Mouse (Mus musculus) lung, embryonic 14.5 days (tissue): ENCODE measurements around the gene Abcf2. TPM values are rescaled to one million over a fixed set of nuclear protein-coding genes. Genes with fewer than 3 reads are reported as not detected.
A peak's percentile ranks its signal among the peaks of the same experiment; 100 is the strongest.

Source experiments
- ATAC-seq: fragments of 200-750 bp; cut with Nextera tagmentation; 2 replicates; pipeline ENCODE4 v1.8.0; 2017; ENCODE audit warnings: mild to moderate bottlenecking, moderate TSS enrichment, moderate library complexity; ENCODE audit not compliant: insufficient read depth
- DNase-seq: peaks from one replicate; pipeline ENCODE4 v3.0.0-alpha.2; 2015
- H3K27ac ChIP-seq: fragments of 300-500 bp; sonication (generic); 2 replicates; pipeline ENCODE4 v1.5.1; 2014; ENCODE audit warnings: low read depth, mild to moderate bottlenecking, moderate library complexity
- H3K27me3 ChIP-seq: fragments of 300-500 bp; sonication (generic); 2 replicates; pipeline ENCODE4 v1.6.1; 2014; ENCODE audit warnings: low read length, control low read depth; ENCODE audit not compliant: insufficient read depth
- H3K36me3 ChIP-seq: fragments of 300-500 bp; sonication (generic); 2 replicates; pipeline ENCODE4 v1.6.1; 2014; ENCODE audit warnings: control low read depth; ENCODE audit not compliant: insufficient read depth
- H3K4me1 ChIP-seq: fragments of 300-500 bp; sonication (generic); 2 replicates; pipeline ENCODE4 v1.6.1; 2014; ENCODE audit warnings: antibody characterized with exemption, control low read depth; ENCODE audit not compliant: insufficient read depth
- H3K4me2 ChIP-seq: fragments of 300-500 bp; sonication (generic); 2 replicates; pipeline ENCODE4 v1.6.1; 2014; ENCODE audit warnings: mild to moderate bottlenecking
- H3K4me3 ChIP-seq: fragments of 300-500 bp; sonication (generic); 2 replicates; pipeline ENCODE4 v1.5.1; 2014; ENCODE audit warnings: low read depth, low read length
- H3K9ac ChIP-seq: fragments of 300-500 bp; sonication (generic); 2 replicates; pipeline ENCODE4 v1.6.1; 2014
- H3K9me3 ChIP-seq: fragments of 300-500 bp; sonication (generic); 2 replicates; pipeline ENCODE4 v1.6.1; 2016; ENCODE audit warnings: low read depth, low read length, control low read depth
- CTCF ChIP-seq: IDR thresholded peaks from 2 replicates; pipeline ENCODE4 v1.5.1; 2016; ENCODE audit warnings: antibody characterized with exemption, low read depth
- WGBS: fragments of 180-500 bp; shearing (Covaris S2); extraction: QIAGEN DNeasy Blood & Tissue Kit; methylation state at CpG from one replicate; pipeline ENCODE4 v1.1.7; 2014; 5-methylcytosine and 5-hydroxymethylcytosine counted together
- polyA plus RNA-seq: library from polyadenylated mRNA; unstranded; fragments of >200 nt; fragmentation: Nextera tagmentation; extraction: Ambion mirVana; gene quantifications from 2 replicates; pipeline ENCODE4 v1.2.1, GENCODE M21; 2014

Gene Abcf2
- polyA plus RNA-seq, 1 experiment from 2014 or later: 120 TPM

DNA sequence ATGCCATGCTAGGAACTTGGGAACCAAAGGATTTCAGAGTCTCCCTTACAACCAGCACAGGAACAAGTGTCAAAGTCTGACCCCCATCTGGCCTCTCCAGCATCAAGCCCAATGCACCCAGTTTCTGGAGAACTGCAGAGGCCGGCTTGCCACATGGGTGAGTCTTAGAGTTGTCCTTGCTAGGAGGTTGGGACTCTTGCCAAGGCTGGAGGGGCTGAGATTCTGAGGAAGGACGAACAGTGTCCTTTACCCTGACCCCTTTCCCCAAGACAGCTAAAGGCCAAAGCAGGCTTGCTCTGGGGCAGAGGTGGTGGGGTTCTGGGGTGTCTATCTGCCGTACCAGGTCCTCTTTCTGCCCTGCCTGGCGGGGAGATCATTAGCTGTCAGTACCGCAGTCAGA, 40.8 kb downstream of the Abcf2 start:
- H3K4me3 ChIP-seq: no peak overlapping the region
- H3K4me2 ChIP-seq: no peak overlapping the region
- H3K9me3 ChIP-seq: no peaks in the 10 kb centered on the region
- H3K4me1 ChIP-seq: peaks cover 13% of the 10 kb centered on the region
- H3K36me3 ChIP-seq: no peaks in the 10 kb centered on the region
- WGBS: 72% methylated on average over 5 of the region's 5 CpGs
- DNase-seq (no peak), ATAC-seq (no peak)
- no peak for TF ChIP-seq CTCF
- no peak overlapping the region for H3K9ac ChIP-seq
- 0 out of 2 replicates have a peak, but pooled peaks cover under 1% of the 10 kb centered on the region for H3K27me3 ChIP-seq
- H3K27ac ChIP-seq: no peak overlapping the region

DNA sequence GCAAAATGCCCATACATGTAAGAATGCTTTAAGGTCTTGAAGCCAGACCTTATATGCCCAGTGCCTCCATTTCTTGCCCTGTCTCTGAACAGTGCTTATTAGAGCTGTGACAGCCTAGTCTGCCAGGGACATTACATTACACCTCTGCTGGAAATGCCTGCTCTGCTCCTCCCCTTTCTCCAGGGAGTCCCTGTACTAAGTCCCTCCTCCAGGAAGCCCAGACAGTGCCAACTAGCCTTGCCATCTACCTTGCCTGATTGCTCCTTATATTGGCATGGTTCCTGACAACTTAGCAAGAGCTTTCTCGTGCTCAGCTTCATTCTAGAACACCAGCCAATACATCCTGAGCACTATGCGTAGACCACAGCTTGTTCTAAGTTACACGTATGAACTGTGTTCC, 41.5 kb downstream of the Abcf2 start:
- peaks cover 7% of the 10 kb centered on the region for H3K27me3 ChIP-seq
- 81% methylated on average over 3 of the region's 3 CpGs for WGBS
- no peak for ATAC-seq

DNA sequence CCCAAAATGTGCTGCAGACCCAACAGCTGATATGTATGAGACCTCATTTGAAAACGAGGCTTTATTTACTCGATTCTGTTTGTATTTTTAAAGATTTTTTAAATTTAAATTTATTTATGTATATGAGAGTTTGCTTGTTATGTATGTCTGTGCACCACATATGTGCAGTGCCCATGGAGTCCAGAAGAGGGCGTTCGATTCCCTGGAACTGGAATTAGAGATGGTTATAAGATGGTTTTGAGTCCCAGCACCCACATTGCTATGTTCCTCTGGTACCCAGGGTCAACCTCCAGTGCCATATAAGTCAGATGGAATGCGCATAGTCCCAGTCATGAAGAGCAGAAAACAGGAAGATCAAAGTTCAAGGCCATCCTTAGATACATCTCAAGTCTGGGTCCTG, 43.0 kb downstream of the Abcf2 start:
- Histone ChIP-seq H3K9me3 (no peaks in the 10 kb centered on the region), H3K4me3 (no peak overlapping the region), H3K36me3 (no peaks in the 10 kb centered on the region), H3K9ac (no peak overlapping the region), H3K4me2 (no peak overlapping the region), H3K27me3 (peaks cover 17% of the 10 kb centered on the region), H3K4me1 (no peaks in the 10 kb centered on the region), H3K27ac (no peak overlapping the region)
- 46% methylated on average over 5 of the region's 5 CpGs for WGBS
- ATAC-seq (no peak), DNase-seq (no peak)
- TF ChIP-seq CTCF: peak; percentile 38

More for the DNA sequence above, 41.5 kb downstream of the Abcf2 start:
- no peak for TF ChIP-seq CTCF
- no peak overlapping the region for H3K4me3 ChIP-seq
- no peaks in the 10 kb centered on the region for H3K36me3 ChIP-seq
- peaks cover 5% of the 10 kb centered on the region for H3K4me1 ChIP-seq
- no peak overlapping the region for H3K27ac ChIP-seq
- H3K9ac ChIP-seq: no peak overlapping the region
- H3K9me3 ChIP-seq: no peaks in the 10 kb centered on the region
- no peak for DNase-seq
- H3K4me2 ChIP-seq: no peak overlapping the region

GRCm38 (mm10) chr5:24533391-24533790, 43.9 kb downstream of the Abcf2 start:
- ATAC-seq: no peak
- no peak overlapping the region for H3K27ac ChIP-seq
- WGBS: 53% methylated on average over 11 of the region's 11 CpGs
- H3K4me2 ChIP-seq: no peak overlapping the region
- no peak overlapping the region for H3K9ac ChIP-seq
- no peaks in the 10 kb centered on the region for H3K4me1 ChIP-seq
- no peak overlapping the region for H3K4me3 ChIP-seq
- H3K36me3 ChIP-seq: no peaks in the 10 kb centered on the region
- no peak for TF ChIP-seq CTCF
- DNase-seq: no peak
- H3K9me3 ChIP-seq: no peaks in the 10 kb centered on the region
- H3K27me3 ChIP-seq: peaks cover 26% of the 10 kb centered on the region

GRCm38 (mm10) chr5:24530042-24530689, 47.1 kb downstream of the Abcf2 start:
- TF ChIP-seq CTCF: peak; percentile 100
- Histone ChIP-seq H3K9ac (no peak overlapping the region), H3K36me3 (no peaks in the 10 kb centered on the region), H3K4me3 (no peak overlapping the region), H3K9me3 (no peaks in the 10 kb centered on the region), H3K27ac (no peak overlapping the region), H3K27me3 (peaks cover 56% of the 10 kb centered on the region), H3K4me2 (no peak overlapping the region), H3K4me1 (no peaks in the 10 kb centered on the region)
- DNase-seq (peak; percentile 96), ATAC-seq (peak; percentile 55; the same call in 1 of the 2 replicates)
- 20% methylated on average over 24 of the region's 24 CpGs for WGBS

DNA sequence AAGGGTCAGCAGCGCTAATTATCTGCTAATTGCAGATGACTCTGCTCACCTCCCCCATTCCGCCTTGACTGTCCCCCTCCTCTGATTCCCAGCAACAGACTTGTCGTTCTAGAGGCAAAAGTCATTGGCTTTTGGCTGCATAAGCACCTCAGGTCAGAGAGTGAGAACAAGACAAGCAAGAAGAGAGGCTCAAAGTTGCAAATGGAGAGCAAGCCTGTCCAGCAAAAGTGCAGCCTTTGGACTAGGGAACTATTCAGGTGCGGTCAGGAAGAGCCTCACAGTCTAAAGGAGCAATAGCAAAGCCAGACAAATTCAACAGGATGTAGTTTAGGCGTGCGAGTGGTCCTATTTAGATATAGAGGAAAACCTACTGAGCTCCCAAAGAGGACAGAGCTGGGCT, 49.5 kb downstream of the Abcf2 start:
- no peak overlapping the region for H3K27ac ChIP-seq
- H3K4me3 ChIP-seq: no peak overlapping the region
- 19% methylated on average over 6 of the region's 6 CpGs for WGBS
- ATAC-seq (no peak), DNase-seq (no peak)
- no peak overlapping the region for H3K4me2 ChIP-seq
- H3K9ac ChIP-seq: no peak overlapping the region
- H3K9me3 ChIP-seq: no peaks in the 10 kb centered on the region
- H3K27me3 ChIP-seq: peaks cover 80% of the 10 kb centered on the region
- no peak for TF ChIP-seq CTCF
- H3K36me3 ChIP-seq: no peaks in the 10 kb centered on the region
- no peaks in the 10 kb centered on the region for H3K4me1 ChIP-seq

- no peak within 1 kb of the TSS; the same call in 1 of the 2 replicates for H3K9ac ChIP-seq
- peak; percentile 49 for DNase-seq
- ATAC-seq: peak; percentile 55; the same call in 1 of the 2 replicates
Observed at GRCm38 (mm10) chr5:24526889-24527230, 50.4 kb downstream of the Abcf2 start, which contains the start of gene Gbx1. TSS of gene Gbx1 (minus strand) at chr5:24527202.

More at GRCm38 (mm10) chr5:24526889-24527230, 50.4 kb downstream of the Abcf2 start, which contains the start of gene Gbx1:
- Histone ChIP-seq H3K9me3 (no peaks in the 10 kb centered on the region), H3K27me3 (peaks cover 89% of the 10 kb centered on the region), H3K27ac (no peak within 1 kb of the TSS), H3K4me2 (peak within 1 kb of the TSS; percentile 72), H3K4me3 (peak within 1 kb of the TSS; percentile 38), H3K36me3 (no peaks in the 10 kb centered on the region), H3K4me1 (no peaks in the 10 kb centered on the region)
- under 1% methylated on average over 49 of the region's 49 CpGs for WGBS
- no peak for TF ChIP-seq CTCF
